In the genomic region with DNA sequence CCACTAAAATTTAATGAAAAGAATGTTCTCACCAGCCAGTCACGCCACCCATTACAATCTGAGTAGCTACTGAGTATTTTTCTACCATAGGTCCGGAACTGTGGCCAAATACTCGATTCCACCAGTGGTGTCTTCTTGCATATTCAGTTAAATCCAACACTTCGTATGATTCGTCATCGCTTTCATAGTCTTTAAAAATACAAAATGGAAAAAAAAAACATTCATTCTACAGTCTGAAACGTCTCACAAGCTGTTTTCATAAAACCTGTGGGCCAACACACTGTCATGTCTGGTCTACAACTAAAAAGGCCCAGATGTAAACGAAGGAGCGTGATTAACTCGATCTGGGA, we compare ENCODE assay signal across 8 mouse cellular contexts. TPM values are rescaled to one million over a fixed set of nuclear protein-coding genes. Genes with fewer than 3 reads are reported as not detected.
DNase-seq lines count a peak whose midpoint lies in the region; ATAC-seq and TF ChIP-seq lines count a peak whose summit lies in the region.

No protein-coding gene starts in this region.

- peaks cover 2% of the 10 kb centered on the region for H3K27me3 ChIP-seq in megakaryocyte, embryonic 14.5 days (replicated peaks)
- no peaks in the 10 kb centered on the region for H3K27me3 ChIP-seq in limb, embryonic 14.5 days (ENCODE audit: control insufficient read depth, insufficient read depth, low read length)
- H3K27me3 ChIP-seq in stomach, postnatal 0 days (ENCODE audit: control insufficient read depth, insufficient read depth, low read length): no peaks in the 10 kb centered on the region

- H3K4me1 ChIP-seq in megakaryocyte, embryonic 14.5 days: peaks cover 3% of the 10 kb centered on the region; the same call in 1 of the 2 replicates
- no peaks in the 10 kb centered on the region for H3K4me1 ChIP-seq in limb, embryonic 14.5 days (ENCODE audit: control insufficient read depth, insufficient read depth, low read length)
- no peaks in the 10 kb centered on the region for H3K4me1 ChIP-seq in stomach, postnatal 0 days (replicated peaks; ENCODE audit: control insufficient read depth, insufficient read depth)

- peak; percentile 11 for DNase-seq in adrenal gland, postnatal 14 days
- DNase-seq in adrenal gland, postnatal 4 days (ENCODE audit: low spot score in 2 of 2): no peak
- no peak for DNase-seq in limb, embryonic 14.5 days (ENCODE audit: low spot score)
- DNase-seq in stomach, postnatal 0 days (ENCODE audit: low spot score): no peak
- DNase-seq in left cerebral cortex, postnatal 14 days (ENCODE audit: low spot score in 2 of 2): no peak
- no peak for DNase-seq in adrenal gland, adult 8-10 months

- peaks cover 23% of the 10 kb centered on the region for H3K36me3 ChIP-seq in megakaryocyte, embryonic 14.5 days (replicated peaks; ENCODE audit: low read length)
- no peaks in the 10 kb centered on the region for H3K36me3 ChIP-seq in limb, embryonic 14.5 days (ENCODE audit: control insufficient read depth, insufficient read depth, low read length)
- no peaks in the 10 kb centered on the region for H3K36me3 ChIP-seq in stomach, postnatal 0 days (ENCODE audit: control insufficient read depth, insufficient read depth, low read length)

- ATAC-seq in megakaryocyte, adult 5-6 weeks (ENCODE audit: poor library complexity, severe bottlenecking): no peak
- no peak for ATAC-seq in limb, embryonic 14.5 days (ENCODE audit: low FRiP score, low read depth)
- no peak for ATAC-seq in stomach, postnatal 0 days (ENCODE audit: low FRiP score, low TSS enrichment)

- TF ChIP-seq EP300 in stomach, postnatal 0 days (optimal IDR thresholded peaks at IDR 0.05): no peak

- no peak for TF ChIP-seq POLR2A in limb, embryonic 14.5 days (IDR thresholded peaks at IDR 0.05; ENCODE audit: borderline replicate concordance, extremely low read depth, insufficient read depth, insufficient read length)

- H3K4me2 ChIP-seq in limb, embryonic 14.5 days (replicated peaks; ENCODE audit: low read depth, low read length, severe bottlenecking): peak overlapping the region; percentile 48
- H3K4me2 ChIP-seq in stomach, postnatal 0 days (replicated peaks; ENCODE audit: low read depth): peak overlapping the region; percentile 53

- H3K27ac ChIP-seq in limb, embryonic 14.5 days (replicated peaks; ENCODE audit: low read depth, low read length): peak overlapping the region; percentile 86
- peak overlapping the region; percentile 94 for H3K27ac ChIP-seq in stomach, postnatal 0 days (replicated peaks)

- H3K9ac ChIP-seq in limb, embryonic 14.5 days (ENCODE audit: low read depth, low read length, severe bottlenecking): peak overlapping the region; percentile 72
- peak overlapping the region; percentile 66 for H3K9ac ChIP-seq in stomach, postnatal 0 days (ENCODE audit: low read length)

- WGBS in limb, embryonic 14.5 days: 30% methylated on average over 10 of the region's 10 CpGs
- WGBS in stomach, postnatal 0 days: 28% methylated on average over 10 of the region's 10 CpGs

- no peaks in the 10 kb centered on the region for H3K9me3 ChIP-seq in megakaryocyte, embryonic 14.5 days
- H3K9me3 ChIP-seq in limb, embryonic 14.5 days (ENCODE audit: control insufficient read depth, low read length): no peaks in the 10 kb centered on the region
- H3K9me3 ChIP-seq in stomach, postnatal 0 days (ENCODE audit: control insufficient read depth, low read length): no peaks in the 10 kb centered on the region

- H3K4me3 ChIP-seq in megakaryocyte, embryonic 14.5 days (replicated peaks): peak overlapping the region; percentile 94
- peak overlapping the region; percentile 49 for H3K4me3 ChIP-seq in limb, embryonic 14.5 days (replicated peaks; ENCODE audit: low read length)
- H3K4me3 ChIP-seq in stomach, postnatal 0 days (ENCODE audit: low read depth, low read length): peak overlapping the region; percentile 55

- intact Hi-C loops in left cerebral cortex, postnatal 14 days (cut with DNase I): loop anchor here (5.0 kb wide), 1 partner anchor 591 kb away; the partner anchor contains the start of gene Kdm6a

- no peak for TF ChIP-seq CTCF in stomach, postnatal 0 days (IDR thresholded peaks at IDR 0.05; ENCODE audit: low read depth)

RNA-seq across cellular contexts. Expression of gene Fundc1, which starts 0.9 kb away (rescaled TPM):
- 36.6 and 37.7 TPM in 2 replicates for total RNA-seq in adrenal gland, postnatal 14 days (2021)
- 10 to 100 TPM; 47.0 to 52.8 TPM for total RNA-seq in adrenal gland, postnatal 4 days (2021)
- polyA plus RNA-seq in megakaryocyte, embryonic 14.5 days (2012; ENCODE audit: insufficient read depth, low replicate concordance): 9.7 TPM in 1 of 2 replicates, not detected in the other
- 36.6 and 37.7 TPM in 2 replicates for total RNA-seq in megakaryocyte, adult 5-6 weeks (2015)
- total RNA-seq in megakaryocyte, adult 5-6 weeks (2017): 40.7 and 56.7 TPM in 2 replicates
- polyA plus RNA-seq in limb, embryonic 14.5 days (2012; rRNA removed): 29.4 and 30.2 TPM in 2 replicates
- polyA plus RNA-seq in limb, embryonic 14.5 days (2014; fragmentation: Nextera tagmentation; extraction: Ambion mirVana): 64.4 and 68.2 TPM in 2 replicates
- 37.4 and 39.5 TPM in 2 replicates for polyA plus RNA-seq in stomach, postnatal 0 days (2015; fragmentation: Nextera tagmentation; extraction: Ambion mirVana)
- total RNA-seq in left cerebral cortex, postnatal 14 days (2021): 10 to 100 TPM; 25.1 to 30.6 TPM
- total RNA-seq in adrenal gland, adult 8-10 months (2022): 10 to 100 TPM; 52.7 to 78.9 (median 66.9) TPM
